Mouse (Mus musculus) liver, embryonic 16.5 days (tissue): ENCODE data around the gene Gm20479. TPM values are rescaled to one million over a fixed set of nuclear protein-coding genes. Genes with fewer than 3 reads are reported as not detected.
A peak's percentile ranks its signal among the peaks of the same experiment; 100 is the strongest.

ENCODE experiments used
- ATAC-seq: fragments of 200-750 bp; cut with Nextera tagmentation; 2 replicates; pipeline ENCODE4 v1.8.0; 2017; ENCODE audit warnings: low read depth, mild to moderate bottlenecking, moderate number of reproducible peaks, moderate library complexity
- H3K27ac ChIP-seq: fragments of 300-500 bp; sonication (generic); 2 replicates; pipeline ENCODE4 v1.5.1; 2014; ENCODE audit warnings: mild to moderate bottlenecking, low read length
- H3K27me3 ChIP-seq: fragments of 300-500 bp; sonication (generic); 2 replicates; pipeline ENCODE4 v1.6.1; 2014; ENCODE audit warnings: low read depth, low read length, mixed read lengths; ENCODE audit not compliant: control insufficient read depth, insufficient read depth
- H3K36me3 ChIP-seq: fragments of 300-500 bp; sonication (generic); 2 replicates; pipeline ENCODE4 v1.6.1; 2014; ENCODE audit warnings: mild to moderate bottlenecking; ENCODE audit not compliant: control insufficient read depth, insufficient read depth
- H3K4me1 ChIP-seq: fragments of 300-500 bp; sonication (generic); 2 replicates; pipeline ENCODE4 v1.6.1; 2014; ENCODE audit warnings: low read depth, low read length, mixed read lengths; ENCODE audit not compliant: control insufficient read depth
- H3K4me2 ChIP-seq: fragments of 300-500 bp; sonication (generic); 2 replicates; pipeline ENCODE4 v1.6.1; 2014; ENCODE audit warnings: low read depth, low read length, mixed read lengths
- H3K4me3 ChIP-seq: fragments of 300-500 bp; sonication (generic); 2 replicates; pipeline ENCODE4 v1.5.1; 2014; ENCODE audit warnings: low read depth, mild to moderate bottlenecking, low read length
- H3K9ac ChIP-seq: fragments of 300-500 bp; sonication (generic); 2 replicates; pipeline ENCODE4 v1.6.1; 2014; ENCODE audit warnings: low read depth, low read length
- H3K9me3 ChIP-seq: fragments of 300-500 bp; sonication (generic); replicated peaks from 2 replicates; pipeline ENCODE4 v1.6.1; 2016; ENCODE audit warnings: low read length; ENCODE audit not compliant: control insufficient read depth
- WGBS: fragments of 180-500 bp; shearing (Covaris S2); extraction: QIAGEN DNeasy Blood & Tissue Kit; methylation state at CpG from one replicate; pipeline ENCODE4 v1.1.7; 2014; ENCODE audit not compliant: insufficient replicate concordance; 5-methylcytosine and 5-hydroxymethylcytosine counted together
- polyA plus RNA-seq: library from polyadenylated mRNA; unstranded; fragments of >200 nt; fragmentation: Nextera tagmentation; extraction: Ambion mirVana; gene quantifications from 2 replicates; pipeline ENCODE4 v1.2.1, GENCODE M21; 2015

Gene Gm20479
- polyA plus RNA-seq, 1 experiment from 2014 or later = 0.44 TPM

- H3K4me3 ChIP-seq = no peak overlapping the region
- no peaks in the 10 kb centered on the region for H3K27me3 ChIP-seq
- ATAC-seq = no peak
- no peaks in the 10 kb centered on the region for H3K4me1 ChIP-seq
- H3K4me2 ChIP-seq = no peak overlapping the region
- WGBS = 38% methylated on average over 6 of the region's 6 CpGs
- H3K9me3 ChIP-seq = no peaks in the 10 kb centered on the region
- no peak overlapping the region for H3K27ac ChIP-seq
- H3K9ac ChIP-seq = no peak overlapping the region
- H3K36me3 ChIP-seq = 0 out of 2 replicates have a peak, but pooled peaks cover 3% of the 10 kb centered on the region
Measured at GRCm38 (mm10) chr7:27345444-27345843, 11.8 kb downstream of the Gm20479 start.

GRCm38 (mm10) chr7:27342595-27342994, 14.6 kb downstream of the Gm20479 start:
- no peak overlapping the region for H3K27ac ChIP-seq
- no peak overlapping the region for H3K4me3 ChIP-seq
- H3K36me3 ChIP-seq = 0 out of 2 replicates have a peak, but pooled peaks cover 3% of the 10 kb centered on the region
- no peak for ATAC-seq
- no peaks in the 10 kb centered on the region for H3K4me1 ChIP-seq
- H3K4me2 ChIP-seq = no peak overlapping the region
- WGBS = 46% methylated on average over 4 of the region's 4 CpGs
- H3K27me3 ChIP-seq = peaks cover 25% of the 10 kb centered on the region
- H3K9me3 ChIP-seq = no peaks in the 10 kb centered on the region
- H3K9ac ChIP-seq = no peak overlapping the region

GRCm38 (mm10) chr7:27339519-27339918, 17.7 kb downstream of the Gm20479 start:
- H3K9me3 ChIP-seq = no peaks in the 10 kb centered on the region
- 34% methylated on average over 7 of the region's 7 CpGs for WGBS
- no peak overlapping the region for H3K9ac ChIP-seq
- H3K36me3 ChIP-seq = no peaks in the 10 kb centered on the region
- no peak overlapping the region for H3K4me3 ChIP-seq
- H3K4me1 ChIP-seq = no peaks in the 10 kb centered on the region
- H3K4me2 ChIP-seq = no peak overlapping the region
- H3K27me3 ChIP-seq = peaks cover 56% of the 10 kb centered on the region
- no peak for ATAC-seq
- H3K27ac ChIP-seq = no peak overlapping the region

- H3K4me2 ChIP-seq = no peak overlapping the region
- H3K4me3 ChIP-seq = no peak overlapping the region
- H3K27me3 ChIP-seq = peaks cover 60% of the 10 kb centered on the region
- H3K9me3 ChIP-seq = no peaks in the 10 kb centered on the region
- H3K36me3 ChIP-seq = no peaks in the 10 kb centered on the region
- 64% methylated on average over 4 of the region's 4 CpGs for WGBS
- H3K27ac ChIP-seq = no peak overlapping the region
- ATAC-seq = no peak
- no peak overlapping the region for H3K9ac ChIP-seq
- H3K4me1 ChIP-seq = no peaks in the 10 kb centered on the region
Measured at GRCm38 (mm10) chr7:27339114-27339513, 18.1 kb downstream of the Gm20479 start.

GRCm38 (mm10) chr7:27337175-27337853, 19.9 kb downstream of the Gm20479 start, which contains the start of gene Ltbp4:
TSS of gene Ltbp4 (minus strand) at chr7:27337692.
- Histone ChIP-seq H3K27ac (no peak within 1 kb of the TSS), H3K9me3 (no peaks in the 10 kb centered on the region), H3K36me3 (no peaks in the 10 kb centered on the region), H3K9ac (no peak within 1 kb of the TSS), H3K4me1 (peaks cover 4% of the 10 kb centered on the region), H3K27me3 (peaks cover 78% of the 10 kb centered on the region), H3K4me2 (peak within 1 kb of the TSS; percentile 39), H3K4me3 (peak within 1 kb of the TSS; percentile 20; the same call in 1 of the 2 replicates)
- WGBS = 2% methylated on average over 35 of the region's 36 CpGs
- peak; percentile 80 for ATAC-seq

- H3K27ac ChIP-seq = no peak overlapping the region
- peak; percentile 56 for ATAC-seq
Measured at GRCm38 (mm10) chr7:27335928-27336823, 21.0 kb downstream of the Gm20479 start.

GRCm38 (mm10) chr7:27335011-27335720, 22.1 kb downstream of the Gm20479 start:
- 49% methylated on average over 15 of the region's 15 CpGs for WGBS
- H3K27ac ChIP-seq = no peak overlapping the region
- H3K27me3 ChIP-seq = peaks cover 100% of the 10 kb centered on the region
- H3K36me3 ChIP-seq = no peaks in the 10 kb centered on the region
- H3K4me2 ChIP-seq = no peak overlapping the region
- H3K9me3 ChIP-seq = no peaks in the 10 kb centered on the region
- H3K9ac ChIP-seq = no peak overlapping the region
- no peak for ATAC-seq
- H3K4me3 ChIP-seq = no peak overlapping the region
- H3K4me1 ChIP-seq = peaks cover 15% of the 10 kb centered on the region

More at GRCm38 (mm10) chr7:27335928-27336823, 21.0 kb downstream of the Gm20479 start:
- no peaks in the 10 kb centered on the region for H3K36me3 ChIP-seq
- H3K9me3 ChIP-seq = no peaks in the 10 kb centered on the region
- no peak overlapping the region for H3K9ac ChIP-seq
- WGBS = 2% methylated on average over 47 of the region's 47 CpGs
- peaks cover 5% of the 10 kb centered on the region for H3K4me1 ChIP-seq
- H3K27me3 ChIP-seq = peaks cover 90% of the 10 kb centered on the region
- 0 out of 2 replicates have a peak overlapping the region, but pooled peaks have one; percentile 19 for H3K4me2 ChIP-seq
- no peak overlapping the region for H3K4me3 ChIP-seq

- Histone ChIP-seq H3K9ac (no peak overlapping the region), H3K36me3 (no peaks in the 10 kb centered on the region), H3K27me3 (peaks cover 100% of the 10 kb centered on the region), H3K4me2 (no peak overlapping the region), H3K4me1 (peaks cover 20% of the 10 kb centered on the region), H3K4me3 (no peak overlapping the region), H3K9me3 (no peaks in the 10 kb centered on the region), H3K27ac (no peak overlapping the region)
- WGBS = 2% methylated on average over 32 of the region's 32 CpGs
- no peak for ATAC-seq
Measured at GRCm38 (mm10) chr7:27334405-27334911, 22.8 kb downstream of the Gm20479 start.
